Mouse (Mus musculus) brain, embryonic 14.5 days (tissue): Measurements from ENCODE around the gene Pir.

Experiments
- CTCF ChIP-seq: fragments of 200-500 bp; IDR thresholded peaks from 2 replicates; pipeline ENCODE4 v1.5.1; 2012; ENCODE audit warnings: inconsistent platforms, mild to moderate bottlenecking, moderate library complexity, borderline replicate concordance; ENCODE audit not compliant: insufficient read depth, insufficient read length; ENCODE audit errors: extremely low read depth
- POLR2A ChIP-seq: fragments of 200-500 bp; IDR thresholded peaks from 2 replicates; pipeline ENCODE4 v1.6.1; 2012; ENCODE audit warnings: mild to moderate bottlenecking, inconsistent platforms, borderline replicate concordance; ENCODE audit not compliant: poor library complexity, insufficient read depth, insufficient read length, severe bottlenecking; ENCODE audit errors: extremely low read depth

GRCm38 (mm10) chrX:164221989-164222388 is 47.2 kb upstream of the Pir start:
- peak; percentile 17; the same call in 1 of the 2 replicates for TF ChIP-seq CTCF
- no peak for TF ChIP-seq POLR2A
